Mouse (Mus musculus): ENCODE data around the gene Fam196b.

DNA sequence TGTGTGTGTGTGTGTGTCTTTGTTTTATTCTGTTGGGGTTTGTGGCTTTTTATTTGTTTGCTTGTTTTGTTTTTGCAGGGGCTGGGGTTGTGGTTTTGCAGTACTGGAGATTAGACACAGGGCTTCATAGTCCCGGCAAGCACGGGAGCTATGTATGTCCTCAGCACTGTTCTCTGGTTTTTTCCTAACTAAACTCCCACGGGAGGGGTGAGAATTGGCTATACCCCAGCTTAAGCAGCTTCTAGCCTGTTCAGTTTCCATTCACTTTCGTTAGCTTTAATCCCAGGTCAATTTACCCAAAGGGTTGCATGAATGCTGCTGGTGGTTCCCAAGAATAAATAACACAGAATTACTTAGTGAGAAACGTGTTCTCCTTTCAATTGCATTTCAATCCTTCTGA, 92.2 kb downstream of the Fam196b start:
- TF ChIP-seq CTCF (IDR thresholded peaks at IDR 0.05; ENCODE audit: insufficient read depth, low read depth, low read length) = no peak
- no peak for TF ChIP-seq POLR2A (IDR thresholded peaks at IDR 0.05; ENCODE audit: insufficient read depth, low read depth, low read length)
